Mouse (Mus musculus) left cerebral cortex, postnatal 4 days (tissue): Measurements from ENCODE around the gene Prkcsh. TPM values are rescaled to one million over a fixed set of nuclear protein-coding genes. Genes with fewer than 3 reads are reported as not detected.
A peak's percentile ranks its signal among the peaks of the same experiment; 100 is the strongest.

Source experiments
- DNase-seq: peaks from one replicate; pipeline ENCODE4 v3.0.0-alpha.2; 2022
- intact Hi-C: fragments of 180-260 bp; cut with DNase I; formaldehyde crosslinking; loops from one replicate; pipeline ENCODE4 v1.15.1; 2025
- total RNA-seq, 2 experiments: library from RNA; stranded (reverse); gene quantifications; 2 replicates each; pipeline ENCODE4 v1.2.3; 2021

The Prkcsh gene
- total RNA-seq, 2 experiments from 2014 or later, result 89.6 to 95.2 TPM

DNA sequence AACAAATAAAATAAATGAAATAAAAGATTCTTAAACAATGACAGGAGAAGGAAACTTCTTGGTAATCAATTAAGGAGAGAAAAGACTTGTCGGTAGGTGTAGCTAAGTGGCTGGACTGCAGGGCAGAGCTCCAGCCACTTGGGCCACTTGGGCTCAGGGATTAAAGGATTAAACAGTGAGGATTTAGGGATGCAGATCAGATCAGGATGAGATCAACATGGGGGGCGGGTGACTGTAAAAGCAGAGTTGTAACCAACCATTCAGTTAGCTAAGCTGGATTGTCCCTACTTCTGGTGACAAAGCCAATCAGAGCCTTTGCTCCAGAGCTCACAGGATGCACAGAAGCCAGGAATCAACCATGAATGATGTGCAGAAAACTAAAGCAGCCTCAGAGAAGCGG lies 18.7 kb upstream of the Prkcsh start:
- intact Hi-C loops, result no loop called here
- DNase-seq, result no peak

DNA sequence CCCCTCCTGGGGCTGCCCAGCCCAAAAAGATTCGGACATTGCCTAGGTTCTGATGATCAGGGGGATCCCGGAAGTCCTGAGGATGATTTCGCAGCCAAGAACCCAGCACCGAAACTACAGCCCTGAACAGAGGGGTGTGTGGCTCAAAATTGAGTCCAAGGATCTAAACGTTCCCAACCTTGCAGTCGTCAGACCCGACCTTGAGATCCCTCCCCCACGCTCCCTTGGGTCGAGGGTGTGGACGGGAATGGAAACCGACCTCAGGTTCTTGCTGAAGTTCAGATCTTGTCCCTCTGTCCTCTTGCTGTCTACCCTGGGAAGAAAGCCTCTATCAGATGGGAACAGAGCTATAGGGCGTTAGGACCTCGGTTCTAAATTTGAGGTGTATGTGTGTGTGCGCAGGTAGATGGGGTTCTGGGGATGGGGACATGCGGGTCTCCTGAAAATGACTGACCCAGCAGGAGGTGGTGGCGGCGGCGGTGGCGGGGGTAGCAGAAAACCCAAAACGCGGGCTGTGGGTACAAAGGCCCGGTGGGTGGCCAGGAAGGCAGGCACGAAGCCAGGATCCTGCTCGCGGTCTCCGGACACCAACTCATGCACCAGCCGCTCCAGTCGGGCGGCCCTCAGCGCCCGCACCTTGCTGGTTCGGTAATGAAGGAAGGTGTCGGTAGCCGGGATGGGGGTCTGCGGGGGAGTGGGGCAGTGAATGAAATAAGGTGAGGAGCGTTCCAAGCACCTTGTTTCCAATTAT lies 14.8 kb upstream of the Prkcsh start:
- no peak for DNase-seq

DNA sequence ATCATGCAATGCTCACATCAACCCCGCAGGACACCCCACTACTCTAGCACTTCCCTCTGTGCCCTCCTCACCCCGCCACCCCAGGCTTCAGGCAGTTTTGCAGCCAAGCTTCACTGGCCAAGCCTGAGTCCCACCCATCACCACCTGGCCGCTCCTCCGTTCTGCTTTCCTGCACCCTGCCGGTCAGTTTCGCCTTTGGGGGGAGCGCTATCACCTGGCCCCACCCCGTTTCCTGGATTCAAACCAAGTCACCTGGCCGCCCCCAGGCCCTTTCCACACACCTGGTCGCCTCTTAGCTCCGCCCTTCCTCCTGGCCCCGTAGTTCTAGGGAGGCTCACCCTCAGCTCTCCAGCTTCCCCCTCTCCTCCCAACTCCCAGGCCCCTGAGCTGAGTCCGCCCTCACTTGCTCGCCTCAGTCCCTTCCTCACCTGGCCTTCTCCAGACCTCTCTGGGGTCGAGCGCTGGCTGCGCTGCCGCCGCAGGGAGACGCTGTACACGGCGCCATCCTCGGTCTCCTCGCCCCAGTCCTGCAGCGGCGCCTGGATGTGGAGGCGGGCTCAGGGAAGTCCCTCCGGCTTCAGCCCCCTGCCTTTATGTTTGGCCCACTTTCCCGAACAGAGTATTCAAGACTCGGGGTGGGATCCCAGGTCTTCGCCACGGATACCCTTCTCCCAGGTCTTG lies 14.0 kb upstream of the Prkcsh start:
- intact Hi-C loops, result no loop called here
- no peak for DNase-seq

More for the DNA sequence above, 14.8 kb upstream of the Prkcsh start:
- intact Hi-C loops, result no loop called here

DNA sequence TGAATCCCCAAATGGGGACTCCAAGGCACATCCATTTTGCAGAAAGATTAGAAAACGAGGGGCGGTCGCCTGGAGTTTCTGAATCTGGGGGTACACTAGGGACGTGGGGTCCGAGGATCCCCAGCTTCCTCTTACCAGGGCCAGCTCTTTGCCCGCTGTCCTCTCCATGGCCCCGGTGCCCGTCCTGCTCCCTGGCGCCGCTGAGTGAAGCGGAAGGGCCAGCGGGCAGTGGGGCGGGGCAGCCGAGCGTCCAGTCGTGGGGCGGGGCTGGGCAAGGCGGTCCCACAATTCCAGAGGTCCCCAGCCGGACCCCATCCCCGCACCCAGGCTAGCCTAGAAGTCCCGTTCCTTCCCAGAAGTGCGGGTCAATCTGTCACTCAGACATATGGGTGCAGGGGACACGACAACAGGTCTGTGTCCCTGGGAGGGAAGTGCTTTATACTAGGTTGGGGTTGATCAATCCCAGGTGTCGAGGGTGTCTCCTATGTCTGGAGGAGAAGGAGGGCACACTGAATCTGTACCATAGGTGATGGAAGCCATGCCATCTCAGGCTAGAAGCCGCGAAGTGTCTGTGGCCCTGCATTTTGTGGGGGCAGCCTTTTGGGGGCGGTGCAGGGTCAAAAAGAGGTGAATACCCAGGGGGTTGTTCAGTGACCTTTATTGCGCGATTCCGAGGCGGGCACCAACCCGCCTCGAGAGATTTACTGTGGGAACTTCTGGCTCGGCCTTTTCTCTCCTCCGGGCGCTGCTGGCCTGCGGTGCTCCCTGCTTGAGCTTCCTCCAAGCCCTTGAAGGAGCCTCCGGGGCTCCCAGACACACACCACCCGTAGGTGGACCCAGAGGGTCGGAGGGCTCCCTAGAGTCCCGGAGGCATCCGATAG lies 13.1 kb upstream of the Prkcsh start, which contains the start of gene Rgl3:
Gene Rgl3, minus strand, starts transcription at position 217 of the 881 bp plus-strand sequence.
- intact Hi-C loops, result no loop called here
- no peak for DNase-seq

DNA sequence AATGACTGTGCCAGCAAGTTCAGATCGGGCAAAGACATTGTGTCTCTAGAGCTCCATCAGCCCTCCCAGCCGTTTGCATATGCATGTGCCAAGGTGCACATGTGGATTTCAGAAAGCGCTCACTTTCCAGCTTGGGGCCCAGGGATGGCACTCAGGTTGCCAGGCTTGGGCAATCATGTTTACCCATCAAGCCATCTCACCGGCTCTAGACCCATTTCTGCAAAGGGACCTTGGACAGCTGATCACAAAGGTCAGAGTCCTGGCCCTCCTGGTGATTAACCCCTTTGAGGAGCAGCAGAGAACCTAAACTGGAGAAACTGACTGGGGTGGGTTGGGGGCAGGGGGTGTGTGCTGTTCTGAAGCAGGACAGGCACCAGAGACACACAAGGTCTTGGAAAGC lies 10.4 kb upstream of the Prkcsh start:
- intact Hi-C loops, result no loop called here

DNA sequence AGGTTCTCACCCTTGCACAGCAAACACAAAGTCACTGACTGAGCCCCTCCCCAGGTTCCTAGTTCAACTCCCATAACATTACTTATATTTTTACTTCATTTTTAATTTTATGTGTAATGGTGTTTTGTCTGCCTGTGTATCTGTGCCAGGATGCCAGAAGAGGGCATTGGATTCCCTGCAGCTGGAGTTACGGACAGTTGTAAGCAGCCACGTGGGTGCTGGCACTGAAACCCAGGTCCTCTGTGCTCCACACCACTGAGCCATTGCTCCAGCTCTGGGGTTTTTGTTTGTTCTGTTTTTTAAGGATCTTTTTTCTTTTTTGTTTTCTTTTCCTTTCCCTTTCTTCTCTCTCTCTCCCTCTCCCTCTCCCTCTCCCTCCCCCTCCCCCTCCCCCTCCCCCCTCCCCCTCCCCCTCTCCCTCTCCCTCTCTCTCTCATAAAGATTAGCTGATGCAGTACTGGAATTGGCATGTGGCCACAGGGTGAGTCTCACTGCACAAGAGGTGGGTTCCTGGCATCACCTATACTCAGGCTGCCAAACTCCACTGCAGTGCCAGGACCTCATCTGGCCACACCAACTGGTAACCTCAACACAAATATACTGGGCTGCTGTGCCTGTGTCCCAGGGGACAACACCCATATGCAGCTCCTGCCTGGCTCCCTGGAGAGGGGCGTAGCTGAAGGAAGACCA lies 6.3 kb upstream of the Prkcsh start:
- intact Hi-C loops, result no loop called here
- no peak for DNase-seq

More for the DNA sequence above, 10.4 kb upstream of the Prkcsh start:
- no peak for DNase-seq

DNA sequence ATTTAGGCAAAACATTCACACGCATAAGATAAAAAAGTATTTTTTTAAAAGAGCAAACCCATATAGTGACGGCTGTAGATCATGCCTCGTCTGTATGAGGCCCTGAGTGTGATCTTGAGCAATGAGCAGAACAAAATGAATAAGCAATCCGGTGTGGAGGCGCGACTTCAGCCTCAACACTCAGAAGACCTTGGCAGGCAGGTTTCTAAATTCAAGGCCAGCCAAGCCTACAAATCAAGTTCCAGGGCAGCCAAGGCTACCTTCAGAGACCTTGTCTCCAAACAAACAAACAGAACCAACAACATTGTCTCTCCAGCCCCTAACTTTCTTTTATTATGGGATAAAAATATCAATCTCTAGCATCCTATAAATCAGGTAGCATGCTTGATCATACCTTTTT lies 2.3 kb upstream of the Prkcsh start:
- DNase-seq, result no peak
- intact Hi-C loops, result no loop called here

DNA sequence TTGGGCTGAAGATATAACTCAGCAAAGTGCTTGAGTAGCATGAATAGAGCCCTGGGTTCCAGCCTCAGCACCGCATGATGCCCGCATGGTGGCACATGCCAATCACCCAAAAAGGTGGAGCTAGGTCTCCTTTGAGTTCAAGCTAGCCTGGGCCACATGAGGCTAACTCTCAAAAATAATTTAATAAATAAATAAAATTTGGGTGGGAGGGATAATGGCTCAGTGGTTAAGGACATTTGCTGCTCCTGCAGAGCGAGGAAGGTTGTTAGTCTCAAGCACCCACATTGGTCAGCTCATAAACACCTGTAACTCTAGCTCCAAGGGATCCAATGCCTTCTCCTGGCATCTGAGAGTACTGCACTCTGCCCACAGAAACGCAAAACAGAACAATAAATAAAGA lies 973 bp upstream of the Prkcsh start:
- no peak for DNase-seq
- intact Hi-C loops, result no loop called here

DNA sequence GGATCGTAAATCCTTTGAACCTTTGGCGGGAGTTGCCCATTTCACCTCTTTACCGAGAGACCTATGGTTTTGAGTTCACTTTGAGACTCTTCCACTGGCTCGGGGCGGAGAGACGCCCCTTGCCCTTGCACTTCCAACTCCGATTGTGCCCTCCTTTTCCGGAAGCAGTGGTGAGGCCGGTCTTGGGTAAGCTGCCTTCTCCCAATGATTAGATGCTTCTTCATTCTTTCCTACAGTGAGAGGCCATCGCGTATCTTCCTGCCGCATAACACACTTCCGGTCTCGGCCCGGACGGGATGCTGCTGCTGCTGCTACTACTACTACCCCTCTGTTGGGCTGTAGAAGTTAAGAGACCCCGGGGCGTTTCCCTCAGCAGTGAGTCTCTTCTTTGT lies 553 bp downstream of the Prkcsh start:
- DNase-seq, result no peak

DNA sequence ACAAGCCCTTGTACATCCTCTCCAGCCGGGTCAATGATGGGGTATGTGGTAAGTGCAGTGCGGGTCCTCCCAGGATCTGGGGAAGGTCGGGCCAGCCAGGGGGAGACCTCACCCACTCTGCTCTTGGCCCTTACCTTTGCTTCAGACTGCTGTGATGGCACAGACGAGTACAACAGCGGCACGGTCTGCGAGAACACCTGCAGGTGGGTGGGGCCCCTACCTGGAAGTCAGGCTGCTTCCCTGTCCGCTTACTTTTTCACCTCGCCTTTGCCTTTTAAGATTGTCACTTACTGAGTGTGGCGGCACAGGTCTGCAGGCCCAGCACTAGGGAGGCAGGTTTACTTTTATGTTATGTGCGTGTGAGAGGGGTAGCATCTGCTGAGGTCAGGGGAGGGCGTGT lies 1.9 kb downstream of the Prkcsh start:
- intact Hi-C loops, result no loop called here
- no peak for DNase-seq

More for the DNA sequence above, 553 bp downstream of the Prkcsh start:
- intact Hi-C loops, result no loop called here

DNA sequence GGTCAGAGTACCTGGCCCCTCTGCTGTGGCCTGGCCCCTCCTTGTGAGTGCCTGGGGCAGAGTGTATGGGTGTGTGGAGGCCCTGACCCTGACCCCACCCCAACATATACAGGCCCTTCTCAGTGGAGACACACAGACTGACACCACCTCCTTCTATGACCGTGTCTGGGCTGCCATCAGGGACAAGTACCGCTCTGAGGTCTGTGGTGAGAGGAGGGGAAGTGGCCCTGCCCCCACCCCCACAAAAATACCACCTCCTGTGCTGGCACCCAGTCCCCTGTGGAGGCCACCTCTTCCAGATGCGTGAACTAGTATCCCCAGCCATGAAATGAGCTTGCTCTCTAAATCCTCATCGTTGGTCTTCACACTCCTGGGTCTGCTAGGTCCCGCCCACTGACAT lies 8.4 kb downstream of the Prkcsh start:
- intact Hi-C loops, result no loop called here
- DNase-seq, result no peak

DNA sequence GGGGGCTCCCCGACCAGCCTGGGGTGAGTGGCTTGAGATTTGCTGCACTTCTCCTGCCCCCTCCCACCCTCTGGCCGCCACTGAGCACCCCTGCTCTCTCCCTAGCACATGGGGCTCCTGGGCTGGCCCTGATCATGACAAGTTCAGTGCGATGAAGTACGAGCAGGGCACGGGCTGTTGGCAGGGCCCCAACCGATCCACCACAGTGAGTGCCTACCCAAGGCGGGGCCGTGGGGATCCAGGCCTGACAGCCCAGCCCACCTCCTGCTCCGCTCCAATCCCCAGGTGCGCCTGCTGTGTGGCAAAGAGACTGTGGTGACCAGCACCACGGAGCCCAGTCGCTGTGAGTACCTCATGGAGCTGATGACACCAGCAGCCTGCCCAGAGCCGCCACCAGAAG lies 10.1 kb downstream of the Prkcsh start:
- DNase-seq, result no peak
- intact Hi-C loops, result no loop called here

DNA sequence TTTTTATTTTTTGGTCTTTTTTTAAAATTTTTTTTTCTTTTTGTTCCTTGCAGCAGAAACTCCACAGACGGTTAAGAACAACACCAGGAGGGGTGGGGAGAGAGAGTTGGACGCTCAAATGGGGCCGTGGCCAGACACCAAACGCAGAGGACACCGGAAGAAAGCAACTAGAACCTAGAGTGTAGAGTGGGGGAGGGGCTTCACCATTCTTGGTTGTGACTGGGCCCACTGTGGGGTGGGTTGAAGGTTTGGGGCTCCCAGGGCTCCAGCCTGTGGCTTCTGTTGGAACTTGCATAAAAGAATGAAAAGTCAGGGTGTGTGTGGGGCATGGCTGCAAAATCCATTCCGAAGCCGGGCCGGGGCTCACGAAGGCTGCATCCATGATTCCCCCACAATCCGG lies 13.6 kb downstream of the Prkcsh start:
- intact Hi-C loops, result no loop called here
- DNase-seq, result no peak

DNA sequence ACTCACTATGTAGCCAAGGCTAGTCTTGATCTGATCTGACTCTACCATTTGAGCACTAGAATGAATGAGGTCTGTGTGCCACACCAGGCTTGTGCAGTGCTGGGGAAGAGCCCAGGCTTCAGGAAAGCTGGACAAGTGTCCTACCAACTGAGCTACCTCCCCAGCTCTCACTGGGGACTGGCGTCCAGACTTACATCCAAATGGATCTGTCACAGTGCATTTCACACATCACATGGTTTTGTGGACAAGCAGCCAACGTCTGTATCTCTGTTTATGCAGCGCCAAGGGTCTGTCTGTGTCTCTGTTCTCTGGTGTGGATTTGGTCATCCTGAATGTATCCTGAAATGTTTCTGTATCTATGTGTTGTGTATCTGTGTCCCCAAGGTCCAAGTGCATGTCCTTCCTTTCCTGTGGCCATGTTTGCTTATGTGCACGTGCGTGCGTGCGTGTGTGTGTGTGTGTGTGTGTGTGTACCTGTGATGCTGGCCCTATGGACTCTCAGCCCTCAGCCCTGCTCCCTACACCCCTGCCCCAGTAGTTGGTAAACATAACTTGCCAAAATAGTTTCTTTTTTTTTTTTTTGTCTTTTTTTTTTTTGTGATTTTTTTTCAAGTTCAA lies 14.7 kb downstream of the Prkcsh start:
- intact Hi-C loops, result no loop called here

DNA sequence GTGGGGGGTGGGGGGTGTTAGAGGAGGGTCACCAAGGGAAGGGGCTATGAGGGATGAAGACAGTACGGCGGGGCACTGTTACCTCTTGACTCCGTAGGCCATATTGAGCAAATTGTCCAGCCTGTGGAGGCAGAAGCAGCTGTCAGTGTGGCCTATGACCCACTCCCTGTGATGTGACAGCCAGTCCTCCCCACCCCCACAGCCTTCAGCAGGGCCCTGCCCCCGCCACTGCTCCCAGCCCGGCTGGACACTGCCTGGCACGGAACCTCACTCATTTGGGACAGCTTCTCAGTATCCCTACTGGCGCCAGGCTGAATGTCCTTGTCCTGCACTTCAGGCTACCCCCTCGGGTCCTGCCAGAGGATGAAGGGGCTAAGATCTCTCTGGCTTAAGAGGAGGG lies 22.0 kb downstream of the Prkcsh start:
- DNase-seq, result no peak
- intact Hi-C loops, result no loop called here

More for the DNA sequence above, 14.7 kb downstream of the Prkcsh start:
- DNase-seq, result peak; percentile 62

DNA sequence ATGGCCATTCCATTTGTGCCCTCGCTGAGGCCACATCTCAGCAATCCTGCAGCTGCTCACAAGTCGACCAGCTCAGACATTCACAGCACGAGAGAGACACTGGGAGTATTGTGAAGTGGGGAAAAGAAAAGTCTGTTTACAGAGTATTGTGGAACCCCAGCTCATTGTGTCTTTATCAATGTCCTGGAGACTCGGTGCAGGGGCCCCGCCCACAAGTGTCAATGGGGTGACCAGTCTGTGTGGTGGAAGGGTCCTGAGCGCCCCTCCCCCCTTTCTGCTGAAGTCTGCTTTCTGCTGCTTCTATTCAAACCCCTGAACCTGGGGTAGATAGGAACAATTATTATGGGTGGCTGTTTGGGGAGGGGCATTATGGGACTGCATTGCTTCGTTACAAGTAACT lies 25.9 kb downstream of the Prkcsh start:
- intact Hi-C loops, result no loop called here
- DNase-seq, result no peak

DNA sequence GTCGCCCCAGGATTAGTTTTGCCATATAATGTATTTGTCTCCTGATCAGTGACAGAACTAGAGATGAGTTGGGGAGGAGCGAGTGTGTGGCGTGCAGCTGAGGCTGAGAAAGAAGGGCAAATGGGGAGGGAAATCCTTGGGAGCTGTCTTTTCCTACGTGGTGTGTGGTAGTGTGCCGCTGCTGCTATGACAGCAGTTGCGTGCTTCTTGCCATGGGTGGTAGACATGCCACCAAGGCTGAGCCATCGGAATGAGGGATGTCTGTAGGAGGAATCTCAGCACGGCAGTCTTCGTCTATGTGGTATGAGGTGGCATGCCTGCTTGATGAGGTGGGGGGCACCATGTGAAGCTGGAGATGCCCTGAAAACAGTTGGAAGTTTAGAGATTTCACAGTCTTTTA lies 27.8 kb downstream of the Prkcsh start:
- intact Hi-C loops, result no loop called here
- no peak for DNase-seq

DNA sequence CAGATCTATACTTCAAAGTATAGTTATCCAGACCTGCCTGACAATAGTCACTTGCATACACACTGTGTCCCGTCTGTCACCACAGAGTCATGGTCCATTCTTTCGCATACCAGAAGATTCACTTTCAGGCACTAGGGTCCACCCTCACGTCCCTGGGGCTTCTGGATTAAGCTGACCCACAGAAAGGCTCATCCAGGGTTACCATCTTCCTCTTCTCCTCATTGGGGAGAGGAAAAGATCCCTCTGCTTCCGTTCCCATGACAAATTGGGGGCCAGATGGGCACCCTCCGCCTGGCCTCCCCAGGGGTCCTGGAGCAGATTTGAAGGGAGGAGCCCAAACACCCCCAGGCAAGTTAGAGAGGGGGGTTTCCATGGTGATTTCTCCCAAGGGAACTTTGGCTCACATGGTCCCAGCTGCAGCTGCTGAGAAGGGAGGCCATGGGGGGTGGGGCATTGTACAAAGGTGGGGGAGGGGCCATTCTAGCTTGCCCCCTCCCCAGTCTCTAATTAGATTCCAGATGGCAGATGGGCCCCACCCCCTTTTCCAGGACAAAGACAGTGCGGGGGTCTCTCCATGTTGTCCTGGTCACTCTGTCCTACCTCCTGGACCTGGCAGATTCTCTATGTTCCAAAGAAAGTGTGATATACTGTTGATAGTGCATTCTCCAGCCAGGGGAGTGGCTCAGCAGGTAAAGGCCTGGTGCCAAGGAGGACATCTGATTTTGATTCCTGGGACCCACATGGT lies 32.9 kb downstream of the Prkcsh start:
- intact Hi-C loops, result no loop called here
- peak; percentile 77 for DNase-seq

DNA sequence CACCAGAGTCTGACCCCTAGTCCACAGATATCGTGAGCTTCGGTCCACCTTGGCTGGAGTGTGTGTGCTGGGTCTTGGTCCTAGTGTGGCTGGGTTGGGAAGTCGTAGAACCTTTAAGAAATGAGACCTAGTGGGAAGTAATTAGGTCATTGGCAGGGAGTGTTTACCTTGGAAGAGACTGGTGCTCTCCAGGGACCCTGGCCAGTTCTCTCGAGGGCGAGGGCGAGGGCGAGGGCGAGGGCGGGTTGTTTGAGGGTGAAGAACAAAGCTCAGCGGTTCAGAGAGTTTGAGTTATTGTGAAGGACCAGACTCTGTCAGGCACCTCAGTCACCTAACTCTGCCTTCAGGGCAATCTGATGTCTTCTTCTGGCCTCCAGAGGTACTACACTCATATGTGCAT lies 35.2 kb downstream of the Prkcsh start:
- DNase-seq, result no peak
- intact Hi-C loops, result no loop called here

DNA sequence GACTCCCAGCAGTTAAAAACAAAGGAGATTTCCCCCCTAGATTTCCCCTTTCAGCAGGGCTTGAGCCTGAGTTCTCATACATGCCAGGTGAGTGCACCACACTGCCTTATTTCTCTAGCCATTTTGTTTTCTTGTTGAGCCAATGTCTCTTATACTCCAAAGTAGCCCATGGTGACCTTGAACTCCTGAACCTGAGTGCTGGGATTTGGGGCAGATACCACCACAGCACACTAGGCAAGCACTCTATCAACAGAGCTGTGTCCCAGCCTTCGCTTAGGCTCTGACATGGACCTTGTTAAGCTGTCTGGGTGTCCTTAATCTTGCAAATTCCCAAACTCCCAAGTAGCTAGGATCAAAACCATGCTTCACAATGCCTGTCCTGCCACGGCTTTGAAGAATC lies 39.2 kb downstream of the Prkcsh start:
- DNase-seq, result no peak
- intact Hi-C loops, result no loop called here
